In genomic region chr6:98697571-98697970, GRCm38 (mm10) we compare ENCODE assay signal across 25 mouse cellular contexts.
"Had no signal": no experiment of that assay in that cellular context is flagged by ENCODE, and none has a peak within 500 bp of the region (broad histone marks: within the 10 kb centered on the region; RNA-seq: fewer than 3 reads in every experiment).

No protein-coding gene starts in this region.

- H3K4me1 ChIP-seq: heart, embryonic 12.5 days; hindbrain, embryonic 10.5 days; hindbrain, embryonic 13.5 days; hindbrain, embryonic 15.5 days; kidney, embryonic 15.5 days; liver, embryonic 12.5 days had no signal

- H3K27ac ChIP-seq: gastrocnemius, adult 2 months; heart, adult 2 months; hindbrain, embryonic 10.5 days; hindbrain, embryonic 13.5 days; hindbrain, embryonic 15.5 days; hindbrain, postnatal 0 days; kidney, embryonic 15.5 days; kidney, postnatal 0 days; limb, embryonic 13.5 days; limb, embryonic 15.5 days; liver, embryonic 12.5 days; liver, embryonic 14.5 days had no signal

- H3K27me3 ChIP-seq: heart, embryonic 12.5 days; hindbrain, embryonic 13.5 days; hindbrain, embryonic 15.5 days; kidney, embryonic 15.5 days; limb, embryonic 13.5 days; limb, embryonic 15.5 days; liver, embryonic 12.5 days had no signal

- H3K9ac ChIP-seq: heart, embryonic 12.5 days; hindbrain, embryonic 13.5 days; hindbrain, embryonic 15.5 days; kidney, embryonic 15.5 days; limb, embryonic 13.5 days; limb, embryonic 15.5 days; liver, embryonic 12.5 days; liver, embryonic 14.5 days had no signal

- H3K9me3 ChIP-seq: heart, embryonic 12.5 days; hindbrain, embryonic 10.5 days; hindbrain, embryonic 13.5 days; hindbrain, embryonic 15.5 days; kidney, embryonic 15.5 days; limb, embryonic 13.5 days; limb, embryonic 15.5 days; liver, embryonic 12.5 days had no signal

- H3K4me2 ChIP-seq: heart, embryonic 12.5 days; hindbrain, embryonic 13.5 days; hindbrain, embryonic 15.5 days; kidney, embryonic 15.5 days; limb, embryonic 13.5 days; limb, embryonic 15.5 days; liver, embryonic 12.5 days had no signal

- DNase-seq: gastrocnemius, adult 2 months; gastrocnemius, postnatal 10 days; gastrocnemius, postnatal 25 days; heart, adult 2 months; heart, postnatal 10 days; heart, postnatal 4 days; kidney, adult 11 months; kidney, adult 2 months; kidney, adult 9 months; kidney, postnatal 14 days; kidney, postnatal 36 days; layer of hippocampus, adult 9-11 months; layer of hippocampus, postnatal 36 days had no signal

- H3K36me3 ChIP-seq: heart, embryonic 12.5 days; hindbrain, embryonic 10.5 days; hindbrain, embryonic 13.5 days; hindbrain, embryonic 15.5 days; kidney, embryonic 15.5 days; limb, embryonic 13.5 days; limb, embryonic 15.5 days; liver, embryonic 12.5 days had no signal

- H3K4me3 ChIP-seq: gastrocnemius, adult 2 months; heart, adult 2 months; heart, embryonic 12.5 days; hindbrain, embryonic 10.5 days; hindbrain, embryonic 13.5 days; hindbrain, embryonic 15.5 days; kidney, embryonic 15.5 days; limb, embryonic 13.5 days; limb, embryonic 15.5 days; liver, embryonic 12.5 days had no signal

- ATAC-seq: hindbrain, postnatal 0 days; intestine, embryonic 16.5 days; liver, embryonic 12.5 days had no signal
